Mouse (Mus musculus) left cerebral cortex, adult 8-10 months (tissue): ENCODE data around the gene Adamtsl3. TPM values are rescaled to one million over a fixed set of nuclear protein-coding genes. Genes with fewer than 3 reads are reported as not detected.

Experiments used
- DNase-seq, 2 experiments: peaks; one replicate each; pipeline ENCODE4 v3.0.0; 2022; ENCODE audit warnings: low spot score in 2 of 2
- total RNA-seq, 4 experiments: library from RNA; stranded (reverse); gene quantifications; 2 replicates each; pipeline ENCODE4 v1.2.4; 2022

Adamtsl3 gene
- total RNA-seq, 4 experiments from 2014 or later = 1.7 to 3.5 (median 3.0) TPM

- no peak for DNase-seq
Observed at GRCm38 (mm10) chr7:82647909-82648308, 312.4 kb downstream of the Adamtsl3 start.

- DNase-seq = peak; percentile 94 to 97
Observed at GRCm38 (mm10) chr7:82648353-82649080, 313.0 kb downstream of the Adamtsl3 start, which contains the start of the genes Saxo2 and Efl1. TSS of gene Saxo2 (minus strand) at chr7:82648528. TSS of gene Efl1 (plus strand) at chr7:82648614.

GRCm38 (mm10) chr7:82649081-82649445 lies 313.6 kb downstream of the Adamtsl3 start:
- no peak for DNase-seq

Other genes starting within 250 kb of the Adamtsl3 start
- gene Sh3gl3, start 161.9 kb upstream of the Adamtsl3 start, total RNA-seq = 10 to 100 TPM; 50.3 to 59.5 (median 55.5) TPM